Mouse (Mus musculus): ENCODE data around the gene Gm20388.

DNA sequence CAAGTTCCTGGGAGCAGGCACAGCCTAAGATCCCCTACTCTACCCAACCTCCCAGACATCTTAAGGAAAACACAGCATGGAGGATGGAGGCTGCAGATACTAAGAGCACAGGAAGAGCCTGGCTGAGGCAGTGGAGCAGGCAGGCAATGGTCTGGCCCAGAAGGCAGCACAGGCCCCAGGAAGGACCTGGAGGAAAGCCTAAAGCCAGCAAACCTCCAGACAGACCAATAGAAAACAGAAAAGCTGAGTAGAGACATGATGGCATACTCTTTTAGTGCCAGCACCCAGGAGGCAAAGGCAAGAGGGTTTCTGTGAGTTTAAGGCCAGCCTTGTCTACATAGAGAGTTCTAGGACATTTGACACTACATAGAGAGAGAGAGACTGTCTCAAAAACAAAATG lies 1702.8 kb downstream of the Gm20388 start:
- TF ChIP-seq CTCF (conservative IDR thresholded peaks at IDR 0.05; ENCODE audit: insufficient read depth, insufficient read length, low read depth, low read length) (no peak), POLR2A (IDR thresholded peaks at IDR 0.05; ENCODE audit: low read depth, low read length) (no peak)

Measured in kidney, adult 2 months (tissue).